Mouse (Mus musculus) small intestine, adult 2 months (tissue): ENCODE measurements around the gene Tlk1.

Source experiments
- CTCF ChIP-seq: fragments of 200-500 bp; IDR thresholded peaks from 2 replicates; pipeline ENCODE4 v1.5.1; 2012; ENCODE audit warnings: low read depth, mild to moderate bottlenecking, control low read depth, inconsistent platforms, low read length, moderate library complexity, mixed read lengths; ENCODE audit not compliant: insufficient replicate concordance, insufficient read length; ENCODE audit errors: extremely low read depth
- POLR2A ChIP-seq: fragments of 200-500 bp; IDR thresholded peaks from 2 replicates; pipeline ENCODE4 v1.6.1; 2012; ENCODE audit warnings: low read depth, mild to moderate bottlenecking, control low read depth, inconsistent platforms, low read length, moderate library complexity

DNA sequence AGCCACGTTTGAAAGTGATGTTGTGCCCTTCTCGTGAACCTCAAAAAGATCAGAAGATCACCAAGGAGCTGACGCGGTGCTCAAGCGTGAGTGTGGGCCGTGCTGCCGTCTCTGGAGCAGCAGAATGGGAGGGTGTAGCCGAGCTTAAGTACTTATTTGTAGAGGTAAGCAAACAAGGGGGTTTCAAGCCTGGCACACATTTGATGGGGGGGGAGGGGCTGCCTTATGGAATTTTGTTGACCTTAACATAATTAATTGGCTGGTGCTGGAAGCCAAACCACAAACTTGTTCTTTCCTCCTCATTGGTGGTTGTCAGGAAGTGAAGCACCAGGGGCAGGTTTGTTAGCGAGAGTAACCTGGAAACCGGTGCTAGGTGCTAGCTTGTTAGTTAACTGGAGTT lies 129.8 kb downstream of the Tlk1 start:
- TF ChIP-seq CTCF (no peak), POLR2A (no peak)
